Mouse (Mus musculus) gonadal fat pad, adult 2 months (tissue): ENCODE results near the gene AI464131. TPM values are rescaled to one million over a fixed set of nuclear protein-coding genes. Genes with fewer than 3 reads are reported as not detected.

ENCODE experiments used
- DNase-seq: peaks from one replicate; pipeline ENCODE4 v3.0.0-alpha.2; 2012; ENCODE audit warnings: low read depth
- polyA plus RNA-seq: library from polyadenylated mRNA; depleted of rRNA; stranded (reverse); fragments of >200 nt; gene quantifications from 2 replicates; pipeline ENCODE4 v1.2.3, GENCODE M21; 2012; rRNA removed

The AI464131 gene
- 16.2 and 17.2 TPM in 2 replicates for polyA plus RNA-seq

DNA sequence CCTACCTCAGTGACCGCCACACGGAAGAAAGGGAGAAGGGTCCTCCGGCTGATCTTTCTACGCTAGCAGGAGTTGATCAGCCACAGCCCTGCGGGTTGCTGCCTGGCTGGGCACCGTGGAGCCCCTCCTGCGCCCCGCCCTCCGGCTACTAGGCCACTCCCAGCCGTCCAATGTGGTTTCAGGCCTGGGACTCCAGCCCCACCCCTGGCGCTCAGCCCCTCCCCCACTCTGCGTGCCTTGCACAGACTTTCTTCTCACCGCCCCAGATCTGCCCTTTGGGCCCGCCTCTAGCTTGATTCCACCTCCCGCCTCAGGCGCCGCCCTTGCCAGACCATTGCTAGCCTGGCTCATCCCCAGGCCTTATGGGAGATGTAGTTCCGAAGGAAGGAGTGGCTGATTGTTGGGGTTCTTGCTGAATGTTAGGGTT lies at the start of gene AI464131:
TSS of gene AI464131 (minus strand) at position 91 of the 427 bp plus-strand sequence.
- no peak for DNase-seq

DNA sequence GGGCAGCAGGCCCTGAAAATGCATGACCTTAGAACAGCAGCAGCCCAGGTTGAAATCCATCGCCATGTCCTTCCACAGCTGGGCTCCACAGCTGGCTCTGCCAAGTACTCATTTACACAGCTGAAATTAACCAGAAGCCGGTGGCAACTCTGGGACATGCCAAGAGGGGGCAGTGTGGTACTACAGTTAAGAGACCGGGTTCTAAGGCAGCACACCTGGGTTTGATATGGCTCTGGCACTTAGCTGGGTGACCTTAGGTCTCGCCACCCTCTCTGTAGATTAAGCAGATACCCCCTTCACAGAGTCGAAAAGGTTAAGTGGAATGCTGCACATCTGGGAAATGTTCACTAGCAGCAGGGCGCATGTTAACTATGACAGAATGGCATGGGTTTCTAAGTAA lies 49.7 kb upstream of the AI464131 start:
- no peak for DNase-seq

DNA sequence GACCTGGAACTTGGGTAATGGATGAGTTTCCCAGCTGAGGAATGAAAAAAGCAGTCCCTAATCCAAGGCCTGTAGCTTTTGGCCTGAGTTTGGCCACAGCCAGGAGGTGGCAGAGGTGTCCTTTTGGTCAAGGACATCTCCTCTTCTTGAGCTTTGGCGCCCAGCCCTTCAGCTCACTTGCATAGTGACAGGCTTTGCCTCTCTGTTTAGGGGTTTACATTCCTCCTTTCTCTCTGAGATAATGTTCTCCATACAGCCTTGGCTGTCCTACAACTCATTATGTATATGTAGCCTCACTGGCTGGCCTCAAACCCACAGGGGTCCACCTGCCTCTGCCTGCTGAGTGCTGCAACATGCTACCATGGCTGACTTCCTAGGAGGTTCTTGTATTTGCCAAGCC lies 44.2 kb upstream of the AI464131 start:
- DNase-seq: no peak

DNA sequence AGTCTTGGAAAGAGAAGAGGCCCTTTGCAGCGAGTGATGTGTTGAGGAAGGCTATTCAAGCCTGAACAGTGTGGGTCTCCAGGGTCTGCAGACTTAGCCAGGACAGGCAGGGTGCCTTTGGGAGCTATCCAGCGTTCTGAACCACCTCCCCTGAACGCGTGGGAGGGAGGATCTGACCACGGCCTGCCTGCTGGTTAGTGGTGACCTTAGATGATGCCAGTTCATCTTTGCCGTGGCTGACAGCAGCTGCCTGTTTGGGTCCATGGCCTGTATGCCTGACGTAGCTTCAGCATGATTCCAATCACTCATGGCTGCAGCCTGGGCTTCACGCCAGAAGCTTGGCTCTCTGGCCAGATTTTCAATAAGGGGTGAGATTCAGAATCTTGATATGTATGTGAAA lies 43.1 kb upstream of the AI464131 start:
- DNase-seq: no peak

DNA sequence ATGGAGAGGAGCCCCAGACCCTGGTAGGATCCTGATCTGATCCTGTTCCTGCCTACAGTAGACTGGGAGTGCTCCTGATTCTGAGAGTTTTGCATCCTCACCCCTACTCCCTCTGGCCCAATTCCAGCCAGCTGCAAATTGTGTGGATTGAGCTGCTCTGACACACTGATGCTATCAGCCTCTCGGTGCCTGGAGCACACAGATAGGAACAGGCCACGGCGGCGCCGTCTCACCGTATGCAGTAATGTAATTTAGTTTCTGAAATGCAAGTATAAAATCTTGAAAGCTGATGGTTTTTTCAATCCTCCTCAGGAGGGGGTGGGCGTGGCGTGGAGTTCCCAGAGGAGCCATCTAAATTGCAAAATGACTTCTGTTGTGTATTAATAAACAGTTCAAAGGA lies 39.3 kb upstream of the AI464131 start:
- DNase-seq: no peak

DNA sequence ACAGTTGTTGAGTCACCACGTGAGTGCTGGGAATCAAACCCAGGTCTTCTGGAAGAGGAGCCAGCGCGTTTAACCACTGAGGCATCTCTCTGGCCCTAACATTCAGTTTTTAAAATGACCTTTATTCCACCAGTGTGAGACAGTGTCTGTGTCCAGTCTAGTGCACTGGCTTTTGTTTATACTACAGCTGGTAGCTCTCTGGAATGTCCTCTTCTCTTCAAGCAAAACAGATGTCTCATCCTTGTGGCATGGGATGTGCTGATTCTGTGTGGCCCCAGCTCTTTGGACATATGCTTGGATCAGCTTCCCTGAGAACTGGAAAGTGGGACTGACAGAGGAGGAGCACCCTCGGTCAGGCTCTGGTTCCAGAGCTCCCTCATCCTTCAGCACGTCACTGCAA lies 32.0 kb upstream of the AI464131 start:
- DNase-seq: no peak

DNA sequence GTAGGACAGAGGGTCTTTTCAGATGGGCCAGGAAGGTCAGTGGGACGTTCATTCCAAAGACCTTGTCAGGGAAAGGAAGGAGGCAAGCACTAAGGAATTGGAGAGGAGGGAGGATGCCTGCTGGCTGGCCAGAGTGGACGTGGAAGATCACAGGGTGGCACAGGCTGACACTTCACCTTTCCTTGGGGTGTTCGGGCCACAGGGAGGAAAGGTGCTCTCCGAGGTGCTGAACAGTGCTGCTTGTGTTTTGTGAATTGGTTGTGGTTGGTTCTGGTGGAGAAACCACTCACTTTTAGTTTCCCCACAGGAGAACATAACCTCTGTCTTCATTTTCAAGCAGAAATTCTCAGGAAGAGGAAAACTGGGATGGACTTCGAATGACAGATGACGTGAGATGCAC lies 29.5 kb upstream of the AI464131 start:
- DNase-seq: no peak

DNA sequence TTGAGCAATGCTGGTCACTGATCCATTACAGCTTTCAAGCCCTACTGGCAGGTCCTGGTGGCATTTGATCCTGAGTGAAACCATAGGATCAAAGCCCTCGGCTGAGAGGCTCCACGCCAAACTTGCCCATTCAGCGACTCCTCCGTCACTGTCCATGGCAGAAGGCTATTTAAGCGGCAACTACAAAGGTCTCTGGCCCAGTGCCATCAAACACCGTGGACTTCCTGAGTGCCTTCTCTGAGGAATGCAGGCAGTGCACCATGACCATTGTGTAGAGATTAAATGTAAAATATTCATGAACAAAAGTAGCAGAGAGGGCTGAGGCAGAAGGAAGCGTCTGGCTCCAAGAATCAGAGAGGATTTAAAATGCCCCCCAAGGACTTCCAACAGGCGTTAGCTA lies 25.1 kb upstream of the AI464131 start:
- no peak for DNase-seq

DNA sequence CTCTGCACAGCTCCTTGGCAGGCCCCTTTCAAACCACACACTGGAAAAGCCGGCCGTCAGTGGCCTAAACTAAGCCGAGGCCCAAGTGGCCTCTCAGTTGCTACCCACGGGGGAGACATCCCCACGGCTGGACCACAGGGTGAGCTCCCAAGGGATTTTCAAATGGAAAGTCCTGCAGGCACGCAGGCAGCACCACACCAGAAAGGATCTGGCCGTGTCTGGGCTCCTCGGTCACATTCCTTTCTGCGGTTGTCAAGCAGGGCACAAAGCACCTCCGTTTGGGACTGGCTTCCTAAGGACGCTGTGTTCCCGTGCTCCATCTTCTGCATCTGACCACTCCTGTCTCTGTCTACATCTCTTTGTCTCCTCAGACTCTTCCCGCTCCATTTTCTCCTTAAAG lies 24.2 kb upstream of the AI464131 start:
- DNase-seq: no peak

DNA sequence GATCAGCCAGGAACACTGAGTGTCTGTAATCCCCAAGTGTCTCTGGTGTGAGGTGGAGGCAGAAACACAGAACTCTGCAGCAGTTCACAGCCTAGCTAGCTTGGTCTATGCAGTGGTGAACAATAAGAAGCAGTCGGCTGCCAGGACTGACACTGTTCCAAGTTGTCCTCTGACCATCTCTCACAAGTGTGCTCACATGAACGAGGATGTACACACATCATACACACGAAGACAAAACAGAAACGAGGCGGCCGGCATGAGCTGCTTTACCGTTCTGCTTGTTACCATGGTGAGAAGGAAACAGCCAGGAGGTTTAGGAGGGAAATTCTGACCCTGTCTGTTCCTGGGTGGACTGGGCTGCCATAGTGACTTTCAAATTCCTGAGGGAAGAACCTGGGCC lies 23.7 kb upstream of the AI464131 start:
- no peak for DNase-seq

DNA sequence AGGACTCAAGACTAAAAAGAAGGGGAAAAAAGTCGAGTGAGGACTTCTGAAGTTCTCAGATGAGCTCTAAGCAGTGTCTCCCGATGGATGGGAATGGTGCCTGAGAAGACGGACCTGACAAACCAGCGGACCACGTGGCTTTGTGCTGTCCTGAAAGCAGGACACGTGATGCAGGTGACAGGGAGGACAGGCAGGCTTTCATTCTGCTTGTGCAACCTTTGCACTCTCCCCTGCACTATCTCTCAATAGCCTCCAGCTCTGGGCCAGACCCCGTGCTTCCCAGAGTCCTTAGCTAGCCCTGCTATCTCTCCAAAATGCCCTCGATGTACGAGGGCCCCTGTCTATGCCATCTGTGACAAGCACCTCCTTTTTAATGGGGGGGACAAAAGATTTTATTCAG lies 22.0 kb upstream of the AI464131 start:
- DNase-seq: no peak

DNA sequence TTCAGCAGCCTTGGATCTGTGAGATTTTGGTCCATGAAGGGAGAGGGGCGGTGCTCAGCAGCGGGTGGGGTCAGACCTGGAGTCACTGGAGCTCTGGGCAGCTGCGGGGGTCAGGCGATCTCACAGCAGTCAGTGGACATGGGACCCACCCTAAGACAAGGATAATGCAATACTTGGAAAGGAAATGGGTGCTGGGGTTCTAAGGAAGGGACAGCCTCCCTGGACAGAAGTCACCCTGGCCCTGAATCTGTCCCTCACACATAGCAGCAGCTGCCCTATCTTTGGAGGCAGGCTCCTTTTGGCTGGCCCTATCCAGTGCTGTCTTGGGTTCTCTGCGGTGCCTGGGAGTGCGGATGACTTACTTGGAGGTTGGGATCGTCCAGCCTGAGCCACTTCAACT lies 21.0 kb upstream of the AI464131 start:
- no peak for DNase-seq

DNA sequence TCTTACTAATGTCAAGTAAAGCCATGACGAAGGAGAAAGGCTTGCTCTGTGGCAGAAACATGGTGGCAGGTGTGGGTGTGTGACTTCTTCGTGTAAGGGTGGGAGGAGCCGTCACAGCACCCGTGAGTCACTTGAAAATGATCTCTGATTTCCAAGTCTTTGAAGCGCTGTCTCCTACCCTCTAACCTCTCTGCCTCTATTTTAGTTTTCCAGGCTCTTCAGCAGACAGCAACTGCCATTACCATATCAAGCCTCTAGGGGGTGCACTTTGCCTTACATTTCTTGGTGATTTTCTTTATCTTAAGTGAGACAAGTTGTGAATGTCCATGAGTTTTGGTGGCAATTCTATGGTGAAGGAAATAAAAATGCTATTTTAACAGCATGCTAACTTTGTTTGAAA lies 19.9 kb upstream of the AI464131 start:
- no peak for DNase-seq

DNA sequence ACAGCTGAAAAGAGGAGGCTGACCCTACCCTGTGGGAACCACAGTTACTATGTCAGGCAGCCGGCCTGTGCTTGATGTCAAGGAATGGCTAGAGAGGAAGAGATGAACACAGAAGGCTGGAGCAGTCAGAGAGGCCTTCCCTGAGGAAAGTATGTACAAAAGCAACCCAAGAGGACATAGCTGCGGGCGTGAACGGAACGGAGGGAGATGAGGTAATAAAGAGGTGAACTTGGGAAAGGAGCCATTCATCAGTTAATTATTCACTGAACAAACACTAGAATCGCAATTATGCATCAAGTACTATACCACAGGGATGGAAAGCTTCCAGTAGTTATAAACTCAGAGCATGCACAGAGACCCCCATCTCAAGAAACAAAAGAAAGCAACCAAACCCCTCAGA lies 19.3 kb upstream of the AI464131 start:
- DNase-seq: no peak

DNA sequence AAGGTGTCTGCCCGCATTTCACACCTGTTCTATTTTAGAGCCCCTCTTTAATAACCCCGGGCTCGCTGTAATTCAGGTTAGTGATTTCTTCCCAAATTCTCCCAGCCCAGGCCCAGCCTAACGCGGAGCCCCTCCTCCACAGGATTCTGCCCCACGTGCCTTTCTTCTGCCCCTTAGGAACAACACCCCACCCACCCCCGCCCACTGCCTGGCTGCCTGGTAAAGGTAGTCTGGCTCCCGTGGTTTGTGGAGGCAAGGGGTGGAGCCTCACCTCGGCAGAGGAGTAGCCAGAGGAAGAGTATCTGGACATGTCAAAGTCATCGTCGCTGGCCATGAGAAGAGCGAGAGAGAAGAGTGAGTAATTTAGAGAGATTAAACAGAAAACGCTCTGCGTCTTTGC lies 17.8 kb upstream of the AI464131 start:
- no peak for DNase-seq

DNA sequence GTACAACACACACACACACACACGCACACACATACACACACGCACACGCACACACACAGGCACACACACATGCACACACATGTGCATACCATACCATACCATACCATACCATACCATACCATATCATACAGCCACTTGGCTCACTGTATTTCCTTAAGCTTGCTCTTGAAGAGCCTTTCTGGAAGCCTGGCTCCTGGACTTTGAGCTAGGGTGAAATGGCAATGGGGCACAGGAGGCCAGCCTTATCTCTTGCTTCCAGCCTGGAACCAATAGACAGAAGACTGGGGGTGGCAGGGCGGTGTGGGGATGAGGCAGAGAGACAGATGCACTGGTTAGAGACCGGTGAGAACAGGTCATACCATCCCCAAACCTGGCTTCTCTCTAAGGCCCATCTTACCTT lies 16.3 kb upstream of the AI464131 start:
- DNase-seq: no peak

DNA sequence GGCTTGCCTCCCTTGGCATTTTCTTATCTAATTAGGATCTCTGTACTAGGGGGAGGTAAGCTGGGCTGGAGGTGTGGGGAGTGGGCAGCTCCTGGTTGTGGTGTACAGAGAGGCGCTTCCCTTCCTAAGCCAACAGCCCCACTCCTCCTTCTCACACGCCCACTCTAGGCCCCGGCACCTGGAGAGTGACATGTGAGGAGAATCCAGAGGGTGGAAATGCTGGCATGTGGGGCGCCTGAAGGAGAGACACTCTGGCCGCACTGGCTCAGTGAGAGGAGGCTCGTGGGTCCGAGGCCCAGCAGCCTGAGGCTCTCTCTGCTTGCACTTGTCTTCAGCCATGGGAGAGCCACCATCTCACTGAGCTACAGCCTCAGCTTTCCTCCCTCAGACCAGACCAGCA lies 15.5 kb upstream of the AI464131 start:
- no peak for DNase-seq

DNA sequence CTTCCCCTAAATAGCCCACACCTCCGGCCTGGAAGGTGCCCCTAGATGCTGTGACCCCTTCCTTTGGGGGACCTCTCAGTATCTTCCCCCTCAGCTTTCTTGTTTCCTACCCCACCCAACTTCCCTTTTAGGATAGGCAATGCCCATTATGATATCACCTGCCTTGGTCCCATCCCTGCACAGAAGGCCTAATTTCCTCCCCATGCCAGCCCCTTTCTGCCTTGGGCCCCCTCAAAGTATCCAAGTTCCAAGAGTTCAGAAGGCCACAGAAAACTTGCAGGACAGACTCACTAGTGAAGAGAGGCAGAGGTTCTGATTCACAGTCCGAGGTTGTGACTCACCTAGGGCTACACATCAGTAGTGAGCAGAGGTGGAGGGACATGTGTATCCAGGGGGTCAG lies 14.4 kb upstream of the AI464131 start, which contains the start of gene 1110017D15Rik:
TSS of gene 1110017D15Rik (minus strand) at position 101 of the 400 bp plus-strand sequence.
- no peak for DNase-seq

DNA sequence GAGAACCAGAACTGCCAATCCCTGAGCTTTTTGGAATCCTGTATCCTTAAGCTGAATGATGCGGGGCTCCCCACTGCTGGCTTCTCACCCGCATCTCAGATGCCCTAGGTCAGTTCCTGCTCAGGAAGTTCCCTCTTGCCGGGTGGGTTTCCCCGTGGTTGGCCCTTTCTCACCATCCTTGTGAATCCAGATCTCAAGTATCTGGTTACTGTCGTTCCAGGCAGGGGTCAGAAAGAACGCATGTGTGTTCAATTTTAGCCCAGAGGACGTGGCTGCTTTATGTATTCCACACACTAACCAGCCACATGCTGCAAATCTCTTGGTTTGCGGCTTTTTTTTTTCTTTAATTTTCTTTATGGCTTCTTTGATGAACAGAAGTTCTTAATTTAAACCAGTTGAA lies 10.8 kb upstream of the AI464131 start:
- no peak for DNase-seq

DNA sequence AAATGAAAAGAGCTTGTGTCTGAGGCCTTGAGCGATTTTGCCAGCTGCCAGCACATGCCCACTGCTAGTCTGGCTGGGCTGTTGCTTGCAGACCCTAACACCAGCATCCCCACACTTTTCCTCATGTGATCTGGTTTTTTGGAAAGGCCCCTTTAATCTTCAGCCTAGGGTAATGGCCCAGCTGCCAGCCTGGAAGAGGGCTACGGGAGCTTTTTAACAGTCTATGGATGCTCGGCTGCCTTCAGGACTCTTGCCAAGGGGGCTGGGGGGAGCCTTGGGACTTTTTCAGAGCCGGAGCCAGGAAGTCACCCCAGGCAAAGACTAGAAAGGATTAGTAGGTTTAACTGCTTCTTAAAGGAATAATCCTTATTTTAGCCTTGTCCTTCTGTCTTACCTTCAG lies 10.4 kb upstream of the AI464131 start:
- no peak for DNase-seq

DNA sequence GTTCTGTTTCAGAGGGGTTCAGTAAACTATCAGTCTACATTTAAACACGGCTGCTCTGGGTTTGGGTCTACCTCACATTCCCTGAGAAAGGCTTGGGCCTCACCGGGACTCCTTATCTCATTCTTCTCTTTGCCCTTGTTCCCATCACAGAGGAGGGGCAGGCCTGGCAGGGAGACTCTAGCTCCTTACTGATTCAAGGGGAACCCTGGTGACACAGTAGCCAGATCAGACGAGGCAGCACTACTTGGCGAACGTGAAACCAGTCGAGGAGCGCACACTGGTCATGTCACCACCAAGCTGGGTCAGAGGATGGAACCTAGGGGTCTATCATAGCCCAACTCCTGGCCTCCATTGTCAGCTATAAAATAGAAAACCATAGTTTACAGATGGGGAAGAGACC lies 5.1 kb upstream of the AI464131 start:
- no peak for DNase-seq

DNA sequence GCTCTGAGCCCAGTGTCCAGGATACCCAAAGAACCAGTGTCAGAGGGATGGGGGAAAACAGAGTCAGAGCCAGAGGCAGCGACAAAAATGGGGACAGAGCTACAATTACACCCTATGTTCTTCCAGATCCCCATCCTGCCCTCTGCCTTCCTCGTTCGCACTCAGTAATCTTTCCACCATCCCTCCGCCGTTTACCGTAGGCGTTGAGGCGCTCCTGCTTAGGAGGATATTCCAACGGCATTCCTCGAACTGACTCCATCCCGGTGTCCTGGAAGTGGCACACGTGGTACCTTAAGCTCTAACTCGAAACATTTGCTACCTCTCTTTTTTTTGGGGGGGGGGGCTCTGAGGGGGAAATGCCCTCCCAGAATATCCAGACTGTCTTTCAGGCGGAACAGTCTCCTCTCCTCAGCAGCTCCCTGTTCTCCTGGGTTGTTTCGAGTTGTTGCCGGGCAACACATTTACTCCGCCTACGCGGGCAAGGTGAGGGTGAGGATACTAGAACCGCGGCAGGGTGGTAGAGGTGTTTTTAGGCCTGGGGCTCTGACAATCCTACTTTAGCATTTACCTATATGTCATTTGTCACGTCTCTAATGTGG lies 4.5 kb upstream of the AI464131 start:
- no peak for DNase-seq

DNA sequence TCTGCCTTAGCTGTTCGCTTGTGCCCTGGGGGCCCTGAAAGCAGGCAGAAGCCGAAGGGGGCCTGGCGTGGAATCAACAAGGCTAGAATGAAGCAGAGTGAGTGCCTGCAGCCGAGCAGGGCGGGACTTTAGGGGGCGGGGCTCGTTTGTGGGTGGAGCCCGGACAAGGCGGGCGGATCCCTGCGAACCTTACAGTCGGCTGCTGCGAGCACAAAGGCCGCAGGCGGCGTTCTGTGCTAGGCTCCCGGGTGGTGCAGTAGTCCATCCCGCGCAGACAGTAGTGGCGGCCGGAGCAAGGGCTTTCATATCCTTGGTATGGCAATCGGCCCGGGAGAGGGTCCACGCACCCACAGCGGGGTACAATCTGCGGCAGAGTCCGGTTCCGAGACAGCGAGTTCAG lies 4.0 kb upstream of the AI464131 start:
- DNase-seq: no peak

DNA sequence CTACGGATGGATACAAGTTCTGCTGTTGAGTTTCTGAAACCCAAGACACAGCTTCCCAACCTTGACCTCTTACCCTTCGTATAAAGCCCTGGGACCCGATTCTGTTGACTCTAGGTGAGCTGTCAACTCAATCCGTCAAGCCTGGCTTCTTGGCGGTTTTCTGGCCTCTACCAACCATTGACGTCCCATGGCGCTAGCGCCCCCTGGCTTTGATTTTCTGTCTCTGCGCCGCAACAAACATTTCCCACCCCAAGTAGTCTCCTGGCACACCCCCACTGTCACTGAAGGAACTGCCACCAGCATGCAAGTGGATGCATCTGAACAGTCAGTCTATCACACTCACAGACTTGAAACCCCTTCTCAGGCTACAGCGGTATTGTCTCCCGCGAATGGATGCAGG lies 3.3 kb upstream of the AI464131 start:
- no peak for DNase-seq
